Mouse (Mus musculus) mouse embryonic stem cell (cell line): ENCODE measurements at regions not wholly inside any gene's neighbourhood (a gene's known extent, or its start where the extent isn't known, plus 50 kb on each side); places are given as distances from the start of the nearest gene placed in this dataset.

Experiments
- in situ Hi-C, 2 experiments: fragments of 300-500 bp; cut with MboI; formaldehyde crosslinking; loops; 1 replicate in 1 of 2; 3 replicates in 1 of 2; pipeline ENCODE4 v1.14.3; 2019 to 2020; ENCODE audit warnings: low sequenced_read_pairs in 2 of 2, low pct_unique_long_range_greater_than_20kb in 1 of 2, mixed read lengths in 1 of 2; ENCODE audit not compliant: unreplicated experiment in 1 of 2

- in situ Hi-C loops, result no loop called here
These were observed 66.5 kb downstream of the Nps start for GRCm38 (mm10) chr7:135324991-135325390.

GRCm38 (mm10) chr7:135344979-135345378 lies 65.1 kb upstream of the Foxi2 start:
- in situ Hi-C loops, result no loop called here

- in situ Hi-C loops, result no loop called here
These were observed 63.4 kb upstream of the Foxi2 start for GRCm38 (mm10) chr7:135346720-135347119.

- in situ Hi-C loops, result loop anchor here (25.0 kb wide), 1 partner anchor 395 kb away; no protein-coding TSS in a partner anchor
These were observed 52.3 kb upstream of the Foxi2 start for GRCm38 (mm10) chr7:135357797-135358196.
